Mouse (Mus musculus) MEL (cell line): ENCODE results near the gene Dstyk. TPM values are rescaled to one million over a fixed set of nuclear protein-coding genes. Genes with fewer than 3 reads are reported as not detected.

ENCODE experiments used
- DNase-seq: peaks from one replicate; pipeline ENCODE4 v3.0.0; 2011; ENCODE audit warnings: low read depth, low spot score
- H3K27ac ChIP-seq: 2 replicates; pipeline ENCODE4 v1.5.1; 2012; ENCODE audit warnings: low read depth, mild to moderate bottlenecking, control low read depth, low read length, moderate library complexity; ENCODE audit not compliant: control insufficient read depth
- H3K27me3 ChIP-seq, 2 experiments: fragments of 150-350 bp in 1 of 2; sonication (generic) in 1 of 2; 2 replicates each; pipeline ENCODE4 v1.6.1; 2012; ENCODE audit warnings: low read length in 2 of 2, mild to moderate bottlenecking in 2 of 2, improper control_type of control experiment in 1 of 2, moderate library complexity in 1 of 2; ENCODE audit not compliant: insufficient read depth in 2 of 2, control insufficient read depth in 1 of 2
- H3K36me3 ChIP-seq, 2 experiments: 2 replicates each; pipeline ENCODE4 v1.6.1; 2012 to 2014; ENCODE audit warnings: low read length in 2 of 2, improper control_type of control experiment in 1 of 2, inconsistent platforms in 1 of 2, mild to moderate bottlenecking in 1 of 2; ENCODE audit not compliant: insufficient read depth in 2 of 2, control insufficient read depth in 1 of 2
- H3K4me1 ChIP-seq, 2 experiments: fragments of 150-350 bp in 1 of 2; sonication (generic) in 1 of 2; 2 replicates each; pipeline ENCODE4 v1.6.1; 2012; ENCODE audit warnings: low read length in 2 of 2, improper control_type of control experiment in 1 of 2, mild to moderate bottlenecking in 1 of 2; ENCODE audit not compliant: insufficient read depth in 2 of 2, control insufficient read depth in 1 of 2
- H3K4me3 ChIP-seq, 2 experiments: fragments of 150-350 bp in 1 of 2; sonication (generic) in 1 of 2; 2 replicates each; pipeline ENCODE4 v1.5.1; 2012; ENCODE audit warnings: low read depth in 2 of 2, low read length in 2 of 2, mild to moderate bottlenecking in 2 of 2, moderate library complexity in 2 of 2, control low read depth in 1 of 2, improper control_type of control experiment in 1 of 2; ENCODE audit not compliant: control insufficient read depth in 1 of 2, insufficient read depth in 1 of 2
- H3K79me2 ChIP-seq: 2 replicates; pipeline ENCODE4 v1.6.1; 2012; ENCODE audit warnings: mild to moderate bottlenecking, low read length, moderate library complexity; ENCODE audit not compliant: control insufficient read depth, poor library complexity, insufficient read depth
- H3K9ac ChIP-seq: 2 replicates; pipeline ENCODE4 v1.6.1; 2012; ENCODE audit warnings: low read depth, mild to moderate bottlenecking, control low read depth, low read length, moderate library complexity; ENCODE audit not compliant: control insufficient read depth, poor library complexity, severe bottlenecking
- H3K9me3 ChIP-seq: fragments of 150-350 bp; sonication (generic); replicated peaks from 2 replicates; pipeline ENCODE4 v1.6.1; 2012; ENCODE audit warnings: mild to moderate bottlenecking, low read length, improper control_type of control experiment, moderate library complexity; ENCODE audit not compliant: insufficient read depth
- E2F4 ChIP-seq: IDR thresholded peaks from 2 replicates; pipeline ENCODE4 v1.6.1; 2011; ENCODE audit warnings: low read depth, low read length, improper control_type of control experiment, borderline replicate concordance
- ELF1 ChIP-seq: IDR thresholded peaks from 2 replicates; pipeline ENCODE4 v1.6.1; 2014; ENCODE audit warnings: low read depth, mild to moderate bottlenecking, inconsistent platforms, low read length, improper control_type of control experiment, moderate library complexity
- EP300 ChIP-seq, 2 experiments: IDR thresholded peaks; 2 replicates each; pipeline ENCODE4 v1.6.1; 2011; ENCODE audit warnings: improper control_type of control experiment in 2 of 2, low read length in 2 of 2, low read depth in 1 of 2, mild to moderate bottlenecking in 1 of 2
- GABPA ChIP-seq: IDR thresholded peaks from 2 replicates; pipeline ENCODE4 v1.6.1; 2012; ENCODE audit warnings: low read depth, mild to moderate bottlenecking, inconsistent platforms, low read length, improper control_type of control experiment, moderate library complexity
- GATA1 ChIP-seq: IDR thresholded peaks from 2 replicates; pipeline ENCODE4 v1.6.1; 2011; ENCODE audit warnings: low read depth, low read length, improper control_type of control experiment
- HCFC1 ChIP-seq: IDR thresholded peaks from 2 replicates; pipeline ENCODE4 v1.6.1; 2012; ENCODE audit warnings: low read depth, mild to moderate bottlenecking, inconsistent platforms, low read length, improper control_type of control experiment, moderate library complexity
- JUND ChIP-seq: IDR thresholded peaks from 2 replicates; pipeline ENCODE4 v1.6.1; 2011; ENCODE audit warnings: low read depth, mild to moderate bottlenecking, improper control_type of control experiment, low read length
- MAFK ChIP-seq: IDR thresholded peaks from 2 replicates; pipeline ENCODE4 v1.6.1; 2011; ENCODE audit warnings: low read depth, mild to moderate bottlenecking, low read length, improper control_type of control experiment, borderline replicate concordance
- MAX ChIP-seq: IDR thresholded peaks from 2 replicates; pipeline ENCODE4 v1.6.1; 2011; ENCODE audit warnings: low read length, improper control_type of control experiment
- MAZ ChIP-seq: IDR thresholded peaks from 2 replicates; pipeline ENCODE4 v1.6.1; 2012; ENCODE audit warnings: low read depth, mild to moderate bottlenecking, inconsistent platforms, low read length, improper control_type of control experiment
- POLR2AphosphoS5 ChIP-seq: IDR thresholded peaks from 2 replicates; pipeline ENCODE4 v1.6.1; 2012; ENCODE audit warnings: low read depth, borderline replicate concordance, mild to moderate bottlenecking, inconsistent platforms, low read length, moderate library complexity, mixed read lengths
- RAD21 ChIP-seq: IDR thresholded peaks from 2 replicates; pipeline ENCODE4 v1.6.1; 2011; ENCODE audit warnings: mild to moderate bottlenecking, low read depth, low read length, improper control_type of control experiment
- SMC3 ChIP-seq: IDR thresholded peaks from 2 replicates; pipeline ENCODE4 v1.6.1; 2011; ENCODE audit warnings: low read depth, low read length, improper control_type of control experiment
- ZC3H11A ChIP-seq: IDR thresholded peaks from 2 replicates; pipeline ENCODE4 v1.6.1; 2012; ENCODE audit warnings: low read depth, mild to moderate bottlenecking, inconsistent platforms, low read length, improper control_type of control experiment
- ZKSCAN1 ChIP-seq: IDR thresholded peaks from 2 replicates; pipeline ENCODE4 v1.6.1; 2012; ENCODE audit warnings: low read depth, mild to moderate bottlenecking, inconsistent platforms, low read length, improper control_type of control experiment, moderate library complexity
- ZNF384 ChIP-seq: IDR thresholded peaks from 2 replicates; pipeline ENCODE4 v1.6.1; 2012; ENCODE audit warnings: low read depth, mild to moderate bottlenecking, inconsistent platforms, low read length, improper control_type of control experiment
- polyA plus RNA-seq, 2 experiments: library from polyadenylated mRNA; stranded (reverse) in 1 of 2; unstranded in 1 of 2; fragments of >175 nt in 1 of 2; fragments of >200 nt in 1 of 2; gene quantifications; 2 replicates each; pipeline versions ENCODE4 v1.2.1 to v1.2.4; 2012; ENCODE audit warnings: low replicate concordance in 2 of 2, low read depth in 1 of 2; ENCODE audit not compliant: insufficient read length in 2 of 2, insufficient read depth in 1 of 2, missing spikeins in 1 of 2
- total RNA-seq: library from RNA; depleted of rRNA; stranded (reverse); fragments of 300-350 nt; gene quantifications from 2 replicates; pipeline ENCODE4 v1.2.3, GENCODE M21; 2012

The Dstyk gene
- total and polyA plus RNA-seq, 3 experiments = 2.4 to 4.5 TPM; not detected in 1

DNA sequence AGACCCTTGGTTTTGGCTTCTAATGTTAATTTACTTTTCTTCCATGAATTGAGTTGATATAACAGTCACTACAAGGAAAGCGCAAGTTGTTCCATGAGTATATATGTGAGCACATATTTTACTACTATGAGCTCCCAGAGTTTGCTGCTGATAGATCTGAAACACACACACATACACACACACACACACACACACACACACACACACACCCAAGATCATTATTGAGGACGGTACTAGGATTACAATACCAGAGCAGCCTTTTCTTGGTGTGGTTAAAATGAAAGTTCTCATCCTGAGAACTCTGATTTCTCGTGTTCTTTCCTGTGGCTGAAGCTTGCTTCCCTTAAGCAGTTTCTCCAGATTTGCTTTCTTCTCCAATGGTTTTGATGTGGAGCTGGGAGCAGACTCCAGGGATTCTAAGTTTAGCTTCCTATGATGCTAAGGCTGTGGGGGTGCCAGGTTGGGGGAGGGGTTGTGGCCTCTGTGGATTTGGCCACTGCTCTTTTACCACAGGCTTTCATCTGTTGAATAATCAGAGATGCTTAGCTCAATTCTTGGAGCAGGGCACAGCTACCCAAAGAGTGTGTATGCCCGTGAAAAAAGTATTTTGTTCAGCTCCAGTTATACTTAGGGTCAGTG lies 19.1 kb downstream of the Dstyk start:
- Histone ChIP-seq H3K27me3 (no peaks in the 10 kb centered on the region), H3K36me3 (peaks cover 1 to 27% of the 10 kb centered on the region in 2 experiments; a peak in 2 of 4 replicates), H3K4me3 (no peak overlapping the region), H3K9me3 (no peaks in the 10 kb centered on the region), H3K27ac (no peak overlapping the region), H3K79me2 (no peaks in the 10 kb centered on the region), H3K4me1 (peaks cover 19 to 27% of the 10 kb centered on the region in 2 experiments), H3K9ac (no peak overlapping the region)
- DNase-seq = no peak
- TF ChIP-seq ELF1 = no peak
- no peak for TF ChIP-seq GATA1
- TF ChIP-seq SMC3 = no peak
- TF ChIP-seq GABPA = no peak
- TF ChIP-seq ZC3H11A = no peak

DNA sequence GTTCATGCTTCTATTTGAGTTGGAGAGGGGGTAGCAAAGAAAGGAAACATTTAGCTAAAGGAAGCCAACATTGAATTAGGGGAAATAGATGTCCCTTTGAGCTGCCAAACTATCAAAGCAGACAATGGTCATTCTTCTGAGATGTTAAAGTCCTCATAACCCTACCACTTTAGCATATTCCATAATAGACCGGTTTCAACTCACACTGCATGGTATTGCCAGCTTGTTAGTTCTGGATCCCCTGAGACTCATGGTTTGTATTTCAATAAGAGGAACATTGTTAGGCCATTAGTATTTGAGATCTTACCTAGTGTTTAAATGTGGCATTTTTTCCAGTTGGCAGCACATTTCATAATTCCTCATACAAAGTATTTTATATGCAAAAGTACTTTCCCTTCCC lies 19.6 kb downstream of the Dstyk start:
- DNase-seq = no peak
- H3K4me1 ChIP-seq = peaks cover 19 to 30% of the 10 kb centered on the region in 2 experiments
- no peak overlapping the region for H3K4me3 ChIP-seq
- H3K27me3 ChIP-seq = no peaks in the 10 kb centered on the region
- H3K27ac ChIP-seq = peak overlapping the region; percentile 26; the same call in 1 of the 2 replicates
- no peaks in the 10 kb centered on the region for H3K9me3 ChIP-seq
- no peaks in the 10 kb centered on the region for H3K79me2 ChIP-seq
- no peak for TF ChIP-seq MAX
- TF ChIP-seq MAZ = no peak
- no peak for TF ChIP-seq POLR2AphosphoS5
- no peak for TF ChIP-seq E2F4
- TF ChIP-seq ZC3H11A = no peak
- no peak for TF ChIP-seq MAFK
- no peak for TF ChIP-seq GATA1
- no peak for TF ChIP-seq ELF1
- no peak for TF ChIP-seq ZKSCAN1
- TF ChIP-seq ZNF384 = no peak
- no peak for TF ChIP-seq HCFC1
- TF ChIP-seq JUND = no peak
- no peak for TF ChIP-seq RAD21
- no peak for TF ChIP-seq SMC3
- TF ChIP-seq EP300 (IDR thresholded peaks at IDR 0.05; ENCODE audit: low read depth in 1 of 2, low read length in 2 of 2) = no peak
- H3K9ac ChIP-seq = no peak overlapping the region
- H3K36me3 ChIP-seq = peaks cover 1 to 27% of the 10 kb centered on the region in 2 experiments; a peak in 2 of 4 replicates
